Mouse (Mus musculus) liver, embryonic 13.5 days (tissue): ENCODE data around the gene Hmgb1. TPM values are rescaled to one million over a fixed set of nuclear protein-coding genes. Genes with fewer than 3 reads are reported as not detected.
A peak's percentile ranks its signal among the peaks of the same experiment; 100 is the strongest.

Source experiments
- ATAC-seq: fragments of 200-750 bp; cut with Nextera tagmentation; 2 replicates; pipeline ENCODE4 v1.8.0; 2017; ENCODE audit warnings: low read depth, mild to moderate bottlenecking, moderate number of reproducible peaks, moderate library complexity
- DNase-seq: peaks from one replicate; pipeline ENCODE4 v3.0.0; 2022
- H3K27ac ChIP-seq: fragments of 300-500 bp; sonication (generic); 2 replicates; pipeline ENCODE4 v1.5.1; 2015; ENCODE audit warnings: moderate library complexity, mild to moderate bottlenecking, inconsistent platforms
- H3K27me3 ChIP-seq: fragments of 300-500 bp; sonication (generic); 2 replicates; pipeline ENCODE4 v1.6.1; 2015; ENCODE audit warnings: mild to moderate bottlenecking, inconsistent platforms
- H3K36me3 ChIP-seq: fragments of 300-500 bp; sonication (generic); 2 replicates; pipeline ENCODE4 v1.6.1; 2015; ENCODE audit warnings: mild to moderate bottlenecking, inconsistent platforms
- H3K4me1 ChIP-seq: fragments of 300-500 bp; sonication (generic); replicated peaks from 2 replicates; pipeline ENCODE4 v1.6.1; 2015; ENCODE audit warnings: inconsistent platforms
- H3K4me2 ChIP-seq: fragments of 300-500 bp; sonication (generic); 2 replicates; pipeline ENCODE4 v1.6.1; 2015; ENCODE audit warnings: inconsistent platforms, mild to moderate bottlenecking, moderate library complexity
- H3K4me3 ChIP-seq: fragments of 300-500 bp; sonication (generic); replicated peaks from 2 replicates; pipeline ENCODE4 v1.5.1; 2015; ENCODE audit warnings: mild to moderate bottlenecking, inconsistent platforms
- H3K9ac ChIP-seq: fragments of 300-500 bp; sonication (generic); 2 replicates; pipeline ENCODE4 v1.6.1; 2015; ENCODE audit warnings: mild to moderate bottlenecking, inconsistent platforms
- H3K9me3 ChIP-seq: fragments of 300-500 bp; sonication (generic); replicated peaks from 2 replicates; pipeline ENCODE4 v1.6.1; 2016; ENCODE audit warnings: inconsistent platforms
- WGBS: fragments of 180-500 bp; shearing (Covaris S2); methylation state at CpG from one replicate; pipeline ENCODE4 v1.1.7; 2015; ENCODE audit not compliant: insufficient replicate concordance; 5-methylcytosine and 5-hydroxymethylcytosine counted together
- polyA plus RNA-seq: library from polyadenylated mRNA; unstranded; fragments of >200 nt; fragmentation: Nextera tagmentation; extraction: Ambion mirVana; gene quantifications from 2 replicates; pipeline ENCODE4 v1.2.1, GENCODE M21; 2015

Hmgb1 gene
- polyA plus RNA-seq, 1 experiment from 2014 or later, result 678 TPM

GRCm38 (mm10) chr5:149209328-149209727, 25.0 kb upstream of the Hmgb1 start:
- Histone ChIP-seq H3K36me3 (peaks cover 90% of the 10 kb centered on the region), H3K27me3 (no peaks in the 10 kb centered on the region), H3K27ac (no peak overlapping the region), H3K9ac (no peak overlapping the region), H3K4me2 (no peak overlapping the region), H3K9me3 (no peaks in the 10 kb centered on the region), H3K4me3 (no peak overlapping the region), H3K4me1 (peaks cover 7% of the 10 kb centered on the region; the same call in 1 of the 2 replicates)
- DNase-seq (no peak), ATAC-seq (no peak)
- 89% methylated on average over 8 of the region's 8 CpGs for WGBS

- Histone ChIP-seq H3K4me1 (peaks cover 11% of the 10 kb centered on the region; the same call in 1 of the 2 replicates), H3K4me3 (no peak overlapping the region), H3K27ac (no peak overlapping the region), H3K27me3 (no peaks in the 10 kb centered on the region), H3K36me3 (peaks cover 90% of the 10 kb centered on the region), H3K9me3 (no peaks in the 10 kb centered on the region), H3K4me2 (no peak overlapping the region), H3K9ac (no peak overlapping the region)
- 87% methylated on average over 7 of the region's 7 CpGs for WGBS
- DNase-seq, result no peak
- no peak for ATAC-seq
Observed at GRCm38 (mm10) chr5:149208776-149209175, 24.5 kb upstream of the Hmgb1 start.

- Histone ChIP-seq H3K4me2 (no peak overlapping the region), H3K27ac (no peak overlapping the region), H3K4me3 (no peak overlapping the region), H3K9ac (no peak overlapping the region), H3K4me1 (peaks cover 21% of the 10 kb centered on the region), H3K9me3 (no peaks in the 10 kb centered on the region), H3K36me3 (peaks cover 90% of the 10 kb centered on the region), H3K27me3 (no peaks in the 10 kb centered on the region)
- no peak for DNase-seq
- WGBS, result 79% methylated on average over 6 of the region's 6 CpGs
- no peak for ATAC-seq
Observed at GRCm38 (mm10) chr5:149207661-149208060, 23.4 kb upstream of the Hmgb1 start.

GRCm38 (mm10) chr5:149206286-149206685, 22.0 kb upstream of the Hmgb1 start:
- peaks cover 91% of the 10 kb centered on the region for H3K36me3 ChIP-seq
- no peak overlapping the region for H3K4me3 ChIP-seq
- no peak overlapping the region for H3K9ac ChIP-seq
- no peaks in the 10 kb centered on the region for H3K27me3 ChIP-seq
- ATAC-seq (no peak), DNase-seq (no peak)
- peaks cover 27% of the 10 kb centered on the region for H3K4me1 ChIP-seq
- WGBS, result 90% methylated on average over 5 of the region's 5 CpGs
- no peaks in the 10 kb centered on the region for H3K9me3 ChIP-seq
- H3K27ac ChIP-seq, result no peak overlapping the region
- no peak overlapping the region for H3K4me2 ChIP-seq

- Histone ChIP-seq H3K36me3 (peaks cover 87% of the 10 kb centered on the region), H3K4me1 (peaks cover 27% of the 10 kb centered on the region), H3K9me3 (no peaks in the 10 kb centered on the region), H3K27ac (peak overlapping the region; percentile 14), H3K4me3 (no peak overlapping the region), H3K9ac (no peak overlapping the region), H3K27me3 (no peaks in the 10 kb centered on the region), H3K4me2 (no peak overlapping the region)
- 81% methylated on average over 8 of the region's 8 CpGs for WGBS
- DNase-seq (no peak), ATAC-seq (peak; percentile 27; the same call in 1 of the 2 replicates)
Observed at GRCm38 (mm10) chr5:149205265-149205664, 21.0 kb upstream of the Hmgb1 start.

- ATAC-seq (peak; percentile 40; the same call in 1 of the 2 replicates), DNase-seq (no peak)
- Histone ChIP-seq H3K4me3 (no peak overlapping the region), H3K27me3 (no peaks in the 10 kb centered on the region), H3K4me2 (no peak overlapping the region), H3K4me1 (peaks cover 27% of the 10 kb centered on the region), H3K9me3 (no peaks in the 10 kb centered on the region), H3K9ac (no peak overlapping the region), H3K36me3 (peaks cover 85% of the 10 kb centered on the region), H3K27ac (peak overlapping the region; percentile 14; the same call in 1 of the 2 replicates)
- 82% methylated on average over 7 of the region's 7 CpGs for WGBS
Observed at GRCm38 (mm10) chr5:149204822-149205221, 20.5 kb upstream of the Hmgb1 start.

- Histone ChIP-seq H3K36me3 (peaks cover 84% of the 10 kb centered on the region), H3K4me1 (peaks cover 30% of the 10 kb centered on the region), H3K27ac (0 out of 2 replicates have a peak overlapping the region, but pooled peaks have one; percentile 24), H3K4me3 (no peak overlapping the region), H3K9ac (no peak overlapping the region), H3K27me3 (no peaks in the 10 kb centered on the region), H3K4me2 (no peak overlapping the region), H3K9me3 (no peaks in the 10 kb centered on the region)
- DNase-seq (no peak), ATAC-seq (no peak)
- WGBS, result 48% methylated on average over 4 of the region's 4 CpGs
Observed at GRCm38 (mm10) chr5:149203796-149204375, 19.6 kb upstream of the Hmgb1 start.

GRCm38 (mm10) chr5:149202941-149203340, 18.7 kb upstream of the Hmgb1 start:
- Histone ChIP-seq H3K27ac (peak overlapping the region; percentile 5; the same call in 1 of the 2 replicates), H3K36me3 (peaks cover 83% of the 10 kb centered on the region), H3K4me2 (no peak overlapping the region), H3K4me1 (peaks cover 34% of the 10 kb centered on the region), H3K4me3 (no peak overlapping the region), H3K27me3 (no peaks in the 10 kb centered on the region), H3K9ac (no peak overlapping the region), H3K9me3 (no peaks in the 10 kb centered on the region)
- DNase-seq (no peak), ATAC-seq (no peak)
- 58% methylated on average over 5 of the region's 5 CpGs for WGBS

- peaks cover 52% of the 10 kb centered on the region for H3K4me1 ChIP-seq
- ATAC-seq (no peak), DNase-seq (no peak)
- H3K36me3 ChIP-seq, result peaks cover 81% of the 10 kb centered on the region
- H3K27me3 ChIP-seq, result no peaks in the 10 kb centered on the region
- 83% methylated on average over 1 of the region's 1 CpGs for WGBS
- H3K4me3 ChIP-seq, result no peak overlapping the region
- no peak overlapping the region for H3K9ac ChIP-seq
- no peak overlapping the region for H3K4me2 ChIP-seq
- no peaks in the 10 kb centered on the region for H3K9me3 ChIP-seq
- H3K27ac ChIP-seq, result no peak overlapping the region
Observed at GRCm38 (mm10) chr5:149198782-149199181, 14.5 kb upstream of the Hmgb1 start.

GRCm38 (mm10) chr5:149196611-149197010, 12.3 kb upstream of the Hmgb1 start:
- Histone ChIP-seq H3K9me3 (no peaks in the 10 kb centered on the region), H3K36me3 (peaks cover 78% of the 10 kb centered on the region), H3K4me1 (peaks cover 36% of the 10 kb centered on the region), H3K4me3 (no peak overlapping the region), H3K9ac (no peak overlapping the region), H3K27me3 (no peaks in the 10 kb centered on the region), H3K4me2 (no peak overlapping the region), H3K27ac (no peak overlapping the region)
- 52% methylated on average over 1 of the region's 1 CpGs for WGBS
- ATAC-seq (no peak), DNase-seq (no peak)

- ATAC-seq, result 0 out of 2 replicates have a peak, but pooled peaks have one; percentile 16
- no peak overlapping the region for H3K9ac ChIP-seq
- H3K4me1 ChIP-seq, result peaks cover 51% of the 10 kb centered on the region
- 58% methylated on average over 1 of the region's 1 CpGs for WGBS
- no peak for DNase-seq
- no peak overlapping the region for H3K4me3 ChIP-seq
- H3K4me2 ChIP-seq, result no peak overlapping the region
- no peaks in the 10 kb centered on the region for H3K27me3 ChIP-seq
- H3K9me3 ChIP-seq, result no peaks in the 10 kb centered on the region
- no peak overlapping the region for H3K27ac ChIP-seq
- peaks cover 71% of the 10 kb centered on the region for H3K36me3 ChIP-seq
Observed at GRCm38 (mm10) chr5:149190160-149190559, 5.9 kb upstream of the Hmgb1 start.

GRCm38 (mm10) chr5:149185806-149186205, 1.5 kb upstream of the Hmgb1 start:
- H3K36me3 ChIP-seq, result peaks cover 30% of the 10 kb centered on the region

More at GRCm38 (mm10) chr5:149185806-149186205, 1.5 kb upstream of the Hmgb1 start:
- Histone ChIP-seq H3K27me3 (no peaks in the 10 kb centered on the region), H3K27ac (peak overlapping the region; percentile 40; the same call in 1 of the 2 replicates), H3K9ac (peak overlapping the region; percentile 82), H3K4me3 (peak overlapping the region; percentile 72), H3K9me3 (no peaks in the 10 kb centered on the region), H3K4me1 (peaks cover 49% of the 10 kb centered on the region), H3K4me2 (peak overlapping the region; percentile 79)
- no peak for DNase-seq
- WGBS, result 71% methylated on average over 3 of the region's 3 CpGs
- ATAC-seq, result no peak
